Mouse (Mus musculus) hindbrain, embryonic 11.5 days (tissue): ENCODE measurements at regions not wholly inside any gene's neighbourhood (a gene's known extent, or its start where the extent isn't known, plus 50 kb on each side); places are given as distances from the start of the nearest gene placed in this dataset.

Experiments
- ATAC-seq: fragments of 200-750 bp; cut with Nextera tagmentation; 2 replicates; pipeline ENCODE4 v1.8.0; 2017; ENCODE audit warnings: mild to moderate bottlenecking, moderate TSS enrichment, moderate library complexity; ENCODE audit not compliant: low FRiP score
- DNase-seq: peaks from one replicate; pipeline ENCODE4 v3.0.0-alpha.2; 2015; ENCODE audit warnings: low spot score
- H3K27ac ChIP-seq: fragments of 300-500 bp; sonication (generic); 2 replicates; pipeline ENCODE4 v1.5.1; 2014; ENCODE audit warnings: mild to moderate bottlenecking, low read depth, low read length
- H3K27me3 ChIP-seq: fragments of 300-500 bp; sonication (generic); 2 replicates; pipeline ENCODE4 v1.6.1; 2014; ENCODE audit warnings: mild to moderate bottlenecking, low read length, moderate library complexity, mixed read lengths; ENCODE audit not compliant: control insufficient read depth, insufficient read depth
- H3K36me3 ChIP-seq: fragments of 300-500 bp; sonication (generic); 2 replicates; pipeline ENCODE4 v1.6.1; 2014; ENCODE audit warnings: mild to moderate bottlenecking, low read length, moderate library complexity, mixed read lengths; ENCODE audit not compliant: control insufficient read depth, insufficient read depth
- H3K4me1 ChIP-seq: fragments of 300-500 bp; sonication (generic); replicated peaks from 2 replicates; pipeline ENCODE4 v1.6.1; 2014; ENCODE audit warnings: low read length, mixed read lengths; ENCODE audit not compliant: control insufficient read depth, insufficient read depth
- H3K4me2 ChIP-seq: fragments of 300-500 bp; sonication (generic); replicated peaks from 2 replicates; pipeline ENCODE4 v1.6.1; 2014; ENCODE audit warnings: mild to moderate bottlenecking, low read depth, low read length
- H3K4me3 ChIP-seq: fragments of 300-500 bp; sonication (generic); 2 replicates; pipeline ENCODE4 v1.5.1; 2014; ENCODE audit warnings: low read depth, low read length
- H3K9ac ChIP-seq: fragments of 300-500 bp; sonication (generic); 2 replicates; pipeline ENCODE4 v1.6.1; 2014; ENCODE audit warnings: low read depth, low read length
- H3K9me3 ChIP-seq: fragments of 300-500 bp; sonication (generic); 2 replicates; pipeline ENCODE4 v1.6.1; 2016; ENCODE audit warnings: low read length; ENCODE audit not compliant: control insufficient read depth
- WGBS: fragments of 180-500 bp; shearing (Covaris S2); extraction: QIAGEN DNeasy Blood & Tissue Kit; methylation state at CpG from one replicate; pipeline ENCODE4 v1.1.7; 2014; 5-methylcytosine and 5-hydroxymethylcytosine counted together

DNA sequence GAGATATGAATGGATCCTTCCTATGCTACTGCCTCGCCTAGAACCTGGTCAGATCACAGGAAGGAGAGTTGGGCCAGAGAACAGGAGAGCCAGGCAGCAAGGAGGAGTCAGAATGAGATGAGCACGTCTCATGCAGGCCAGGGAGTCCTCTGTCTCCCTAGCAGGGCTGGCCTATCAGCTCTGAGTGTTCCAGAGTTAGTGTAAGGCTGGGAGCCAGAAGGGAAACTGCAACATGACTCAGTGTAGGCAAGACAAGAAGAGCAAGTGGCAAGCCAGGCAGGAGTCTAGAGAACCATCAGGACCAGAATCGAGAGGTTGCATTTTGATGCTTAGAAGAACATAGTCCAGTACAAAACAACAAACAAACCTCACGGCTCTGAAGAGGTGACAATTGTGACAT, 249.6 kb downstream of the Hivep2 start:
- no peak overlapping the region for H3K4me2 ChIP-seq
- H3K27me3 ChIP-seq = no peaks in the 10 kb centered on the region
- no peak overlapping the region for H3K4me3 ChIP-seq
- H3K4me1 ChIP-seq = no peaks in the 10 kb centered on the region
- no peak overlapping the region for H3K9ac ChIP-seq
- no peak overlapping the region for H3K27ac ChIP-seq
- no peak for DNase-seq
- H3K36me3 ChIP-seq = no peaks in the 10 kb centered on the region
- WGBS = 77% methylated on average over 4 of the region's 4 CpGs
- H3K9me3 ChIP-seq = 0 out of 2 replicates have a peak, but pooled peaks cover 2% of the 10 kb centered on the region
- no peak for ATAC-seq

DNA sequence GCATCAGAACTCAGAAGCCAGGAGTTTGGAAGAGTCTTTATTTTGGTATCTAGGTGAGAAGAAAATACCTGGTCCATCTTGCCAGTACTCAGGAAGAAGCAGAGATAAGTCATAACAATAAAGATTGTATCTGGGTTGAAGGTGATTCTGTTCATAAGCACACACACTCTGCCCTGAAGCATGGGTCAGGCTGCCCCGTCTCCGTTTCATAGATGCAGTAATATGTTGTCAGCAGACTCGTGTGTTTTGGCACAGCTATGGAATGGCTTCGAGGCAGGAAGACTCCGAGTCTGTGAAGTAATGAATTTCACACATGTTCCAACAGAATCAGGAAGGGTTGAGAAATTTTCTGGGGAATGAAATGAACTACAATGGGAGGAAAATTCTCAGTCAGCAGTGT, 247.7 kb downstream of the Hivep2 start:
- WGBS = 86% methylated on average over 5 of the region's 5 CpGs
- no peak overlapping the region for H3K9ac ChIP-seq
- H3K4me3 ChIP-seq = no peak overlapping the region
- H3K27me3 ChIP-seq = no peaks in the 10 kb centered on the region
- 0 out of 2 replicates have a peak, but pooled peaks cover 2% of the 10 kb centered on the region for H3K9me3 ChIP-seq
- no peak overlapping the region for H3K27ac ChIP-seq
- no peaks in the 10 kb centered on the region for H3K4me1 ChIP-seq
- ATAC-seq = no peak
- H3K36me3 ChIP-seq = no peaks in the 10 kb centered on the region
- no peak overlapping the region for H3K4me2 ChIP-seq
- DNase-seq = no peak

DNA sequence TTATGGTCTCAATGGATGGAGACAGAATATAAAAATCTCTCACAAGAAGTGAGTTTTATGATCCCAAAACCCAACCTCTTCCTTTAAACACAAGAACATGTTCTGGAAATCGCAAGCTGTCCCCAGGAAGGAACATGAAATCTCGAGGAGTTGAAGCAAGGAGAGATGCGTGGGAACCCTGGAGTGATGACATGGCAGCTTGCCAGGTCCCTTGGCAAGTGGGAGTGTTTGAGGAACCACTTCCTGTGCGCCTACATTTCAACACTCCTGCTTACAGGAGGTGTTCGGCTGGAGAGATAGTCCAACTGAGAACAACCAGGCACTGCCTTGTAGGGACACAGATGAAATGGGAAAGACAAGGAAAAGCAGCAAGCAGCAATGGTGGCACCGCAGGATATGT, 246.1 kb downstream of the Hivep2 start:
- Histone ChIP-seq H3K9ac (no peak overlapping the region), H3K4me2 (no peak overlapping the region), H3K36me3 (no peaks in the 10 kb centered on the region), H3K4me1 (no peaks in the 10 kb centered on the region), H3K4me3 (no peak overlapping the region), H3K27me3 (no peaks in the 10 kb centered on the region), H3K9me3 (no peaks in the 10 kb centered on the region), H3K27ac (no peak overlapping the region)
- WGBS = 83% methylated on average over 6 of the region's 6 CpGs
- ATAC-seq (no peak), DNase-seq (no peak)

DNA sequence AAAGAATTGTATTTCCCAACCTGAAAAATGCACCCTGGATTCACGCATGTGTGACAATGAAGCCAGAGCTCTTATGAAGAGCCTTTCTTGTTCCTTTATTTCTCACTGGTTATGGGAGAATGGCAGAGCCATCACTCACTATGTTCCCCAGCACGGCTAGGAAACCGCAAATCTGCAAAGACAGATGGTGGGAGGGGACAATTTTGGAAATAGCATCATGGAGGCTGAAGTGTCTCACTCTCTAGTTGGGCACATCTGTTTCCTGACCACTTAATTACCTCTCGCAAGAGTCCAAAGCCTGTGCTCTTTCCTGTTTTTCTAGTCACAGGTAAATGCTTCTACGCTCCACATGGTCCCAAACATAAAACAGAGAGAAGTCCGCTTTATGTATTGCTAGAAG, 245.6 kb downstream of the Hivep2 start:
- H3K4me2 ChIP-seq = no peak overlapping the region
- H3K27ac ChIP-seq = no peak overlapping the region
- no peak for DNase-seq
- H3K36me3 ChIP-seq = no peaks in the 10 kb centered on the region
- no peaks in the 10 kb centered on the region for H3K9me3 ChIP-seq
- no peak overlapping the region for H3K9ac ChIP-seq
- 88% methylated on average over 6 of the region's 6 CpGs for WGBS
- H3K4me1 ChIP-seq = no peaks in the 10 kb centered on the region
- H3K4me3 ChIP-seq = no peak overlapping the region
- no peak for ATAC-seq
- no peaks in the 10 kb centered on the region for H3K27me3 ChIP-seq

DNA sequence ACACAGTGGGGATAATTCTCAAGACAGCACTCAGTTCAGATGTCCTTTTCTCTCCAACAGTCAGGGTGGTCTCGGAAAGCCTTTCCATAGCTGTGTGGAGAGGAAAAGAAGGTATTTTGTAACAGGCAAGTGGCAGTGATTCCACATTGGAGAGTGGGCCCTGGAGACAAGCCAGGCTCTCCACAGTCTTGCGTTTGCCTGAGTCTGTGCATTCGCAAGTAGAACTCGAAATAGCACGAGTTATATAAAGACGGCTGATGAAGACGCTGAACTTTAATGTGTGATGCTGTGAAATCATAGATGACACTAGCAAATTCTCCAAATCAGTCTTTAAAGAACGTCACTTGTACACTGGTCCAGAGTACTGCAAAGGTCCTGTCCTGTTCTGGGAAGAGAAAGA, 244.6 kb downstream of the Hivep2 start:
- ATAC-seq = no peak
- no peak for DNase-seq
- H3K4me2 ChIP-seq = no peak overlapping the region
- WGBS = 92% methylated on average over 8 of the region's 8 CpGs
- no peak overlapping the region for H3K9ac ChIP-seq
- H3K36me3 ChIP-seq = no peaks in the 10 kb centered on the region
- H3K27ac ChIP-seq = no peak overlapping the region
- H3K4me1 ChIP-seq = no peaks in the 10 kb centered on the region
- no peaks in the 10 kb centered on the region for H3K27me3 ChIP-seq
- no peak overlapping the region for H3K4me3 ChIP-seq
- no peaks in the 10 kb centered on the region for H3K9me3 ChIP-seq

DNA sequence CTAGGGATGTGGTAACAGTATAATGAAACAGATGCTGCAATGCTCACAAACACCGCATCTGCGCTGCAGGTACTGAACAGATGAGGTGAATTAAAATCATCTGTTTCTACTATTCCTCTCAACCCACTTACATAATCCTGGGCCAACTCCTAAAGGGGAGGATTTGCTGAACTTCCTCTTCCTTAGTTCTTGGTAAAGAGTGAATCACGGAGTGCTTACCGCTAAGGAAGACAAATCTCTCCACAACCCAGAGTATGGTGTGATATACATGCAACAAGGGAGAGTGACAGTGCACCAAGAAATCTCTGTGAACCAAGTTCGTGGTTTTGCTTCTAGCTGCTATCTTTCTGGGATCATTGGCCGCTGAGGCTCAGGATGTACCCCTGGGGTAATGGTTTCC, 244.2 kb downstream of the Hivep2 start:
- H3K4me1 ChIP-seq = no peaks in the 10 kb centered on the region
- H3K4me2 ChIP-seq = no peak overlapping the region
- no peaks in the 10 kb centered on the region for H3K27me3 ChIP-seq
- 93% methylated on average over 6 of the region's 6 CpGs for WGBS
- H3K9me3 ChIP-seq = no peaks in the 10 kb centered on the region
- DNase-seq (no peak), ATAC-seq (no peak)
- H3K27ac ChIP-seq = no peak overlapping the region
- H3K4me3 ChIP-seq = no peak overlapping the region
- H3K36me3 ChIP-seq = no peaks in the 10 kb centered on the region
- no peak overlapping the region for H3K9ac ChIP-seq

DNA sequence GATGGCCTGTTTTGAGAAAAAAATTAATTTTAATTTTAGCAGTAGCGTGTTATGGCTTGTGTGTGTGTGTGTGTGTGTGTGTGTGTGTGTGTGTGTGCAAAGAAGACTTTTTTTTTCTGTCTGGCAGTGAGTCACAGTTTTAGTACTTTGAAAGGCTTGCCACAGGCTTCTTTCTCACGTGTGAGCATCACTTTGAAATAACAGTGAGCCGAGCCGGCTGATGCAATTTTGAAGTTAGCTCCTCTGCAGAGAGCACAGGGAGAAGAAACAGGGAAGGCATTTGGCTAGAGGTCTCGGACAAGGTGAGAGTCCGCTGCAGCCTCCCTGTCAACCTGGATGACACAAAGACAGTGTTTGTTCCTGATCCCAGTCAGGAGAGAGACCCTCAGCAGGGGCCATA, 242.3 kb downstream of the Hivep2 start:
- Histone ChIP-seq H3K9me3 (no peaks in the 10 kb centered on the region), H3K4me3 (no peak overlapping the region), H3K4me1 (no peaks in the 10 kb centered on the region), H3K4me2 (no peak overlapping the region), H3K27me3 (no peaks in the 10 kb centered on the region), H3K27ac (no peak overlapping the region), H3K36me3 (no peaks in the 10 kb centered on the region), H3K9ac (no peak overlapping the region)
- DNase-seq (no peak), ATAC-seq (no peak)
- WGBS = 83% methylated on average over 6 of the region's 6 CpGs

DNA sequence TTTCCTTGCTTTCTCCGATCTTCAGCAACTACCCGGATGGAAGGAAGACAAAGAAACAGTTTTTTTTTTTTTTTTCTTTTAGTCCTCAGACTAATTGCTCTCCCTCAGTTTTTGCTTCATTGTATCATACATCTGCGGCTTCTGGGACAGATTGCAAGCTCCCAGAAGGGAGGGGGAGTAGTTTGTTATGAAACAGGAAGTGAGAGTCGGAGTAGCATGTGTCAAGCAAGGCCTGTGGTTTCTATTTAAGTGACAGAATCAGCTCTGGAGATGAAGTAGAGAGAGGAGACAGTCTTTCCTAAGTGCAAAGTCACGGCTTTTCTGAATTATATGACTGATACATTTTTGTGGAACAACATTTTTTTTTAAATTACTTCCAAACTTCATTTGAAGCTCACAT, 241.7 kb downstream of the Hivep2 start:
- ATAC-seq = no peak
- Histone ChIP-seq H3K4me1 (no peaks in the 10 kb centered on the region), H3K4me2 (no peak overlapping the region), H3K27me3 (no peaks in the 10 kb centered on the region), H3K4me3 (no peak overlapping the region), H3K27ac (no peak overlapping the region), H3K36me3 (no peaks in the 10 kb centered on the region), H3K9me3 (no peaks in the 10 kb centered on the region), H3K9ac (no peak overlapping the region)
- 73% methylated on average over 5 of the region's 5 CpGs for WGBS
- no peak for DNase-seq

DNA sequence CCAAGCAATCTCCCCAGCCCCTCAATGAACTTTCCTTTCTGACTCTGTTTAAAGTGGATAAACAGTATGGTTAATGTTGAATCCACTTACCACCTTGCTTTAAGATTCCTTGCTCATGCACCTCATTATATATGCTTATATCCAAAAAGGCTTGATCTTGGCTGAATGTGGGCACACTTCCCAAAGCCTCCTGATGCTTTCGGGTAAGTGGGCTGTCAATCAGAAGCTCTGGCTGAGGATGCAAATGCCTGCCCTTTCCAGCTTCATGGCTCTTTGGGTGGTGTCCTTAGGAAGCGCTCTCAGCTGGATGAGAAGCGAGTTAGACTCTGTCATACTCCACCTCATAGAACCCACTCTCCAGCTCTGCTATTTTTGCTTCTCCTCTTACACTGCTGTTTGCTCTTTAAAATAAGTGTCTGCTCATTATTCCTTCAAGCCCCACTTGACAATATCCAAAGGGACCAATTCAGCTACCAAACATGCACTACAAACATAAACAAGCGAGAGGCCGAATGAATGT, 241.2 kb downstream of the Hivep2 start:
- Histone ChIP-seq H3K9ac (no peak overlapping the region), H3K9me3 (no peaks in the 10 kb centered on the region), H3K36me3 (no peaks in the 10 kb centered on the region), H3K4me2 (no peak overlapping the region), H3K27me3 (no peaks in the 10 kb centered on the region), H3K27ac (no peak overlapping the region), H3K4me3 (no peak overlapping the region), H3K4me1 (no peaks in the 10 kb centered on the region)
- 85% methylated on average over 5 of the region's 5 CpGs for WGBS
- ATAC-seq (no peak), DNase-seq (no peak)
